Mouse (Mus musculus) stomach, postnatal 0 days (tissue): ENCODE measurements at regions not wholly inside any gene's neighbourhood (a gene's known extent, or its start where the extent isn't known, plus 50 kb on each side); places are given as distances from the start of the nearest gene placed in this dataset.

Experiments
- ATAC-seq: fragments of 200-750 bp; cut with Nextera tagmentation; 2 replicates; pipeline ENCODE4 v1.8.0; 2017; ENCODE audit not compliant: low FRiP score, low TSS enrichment
- DNase-seq: peaks from one replicate; pipeline ENCODE4 v3.0.0-alpha.2; 2016; ENCODE audit warnings: low spot score
- H3K27ac ChIP-seq: fragments of 300-500 bp; sonication (generic); replicated peaks from 2 replicates; pipeline ENCODE4 v1.5.1; 2014; ENCODE audit warnings: mild to moderate bottlenecking, control low read depth
- H3K27me3 ChIP-seq: fragments of 300-500 bp; sonication (generic); 2 replicates; pipeline ENCODE4 v1.6.1; 2014; ENCODE audit warnings: low read length; ENCODE audit not compliant: control insufficient read depth, insufficient read depth
- H3K36me3 ChIP-seq: fragments of 300-500 bp; sonication (generic); 2 replicates; pipeline ENCODE4 v1.6.1; 2014; ENCODE audit warnings: low read length, mixed read lengths; ENCODE audit not compliant: control insufficient read depth, insufficient read depth
- H3K4me1 ChIP-seq: fragments of 300-500 bp; sonication (generic); replicated peaks from 2 replicates; pipeline ENCODE4 v1.6.1; 2014; ENCODE audit warnings: antibody characterized with exemption; ENCODE audit not compliant: control insufficient read depth, insufficient read depth
- H3K4me2 ChIP-seq: fragments of 300-500 bp; sonication (generic); replicated peaks from 2 replicates; pipeline ENCODE4 v1.6.1; 2014; ENCODE audit warnings: low read depth, mild to moderate bottlenecking, control low read depth, moderate library complexity
- H3K4me3 ChIP-seq: fragments of 300-500 bp; sonication (generic); 2 replicates; pipeline ENCODE4 v1.5.1; 2014; ENCODE audit warnings: low read depth, low read length, control low read depth
- H3K9ac ChIP-seq: fragments of 300-500 bp; sonication (generic); 2 replicates; pipeline ENCODE4 v1.6.1; 2014; ENCODE audit warnings: mild to moderate bottlenecking, low read length, control low read depth, mixed read lengths
- H3K9me3 ChIP-seq: fragments of 300-500 bp; sonication (generic); 2 replicates; pipeline ENCODE4 v1.6.1; 2016; ENCODE audit warnings: low read length; ENCODE audit not compliant: control insufficient read depth
- CTCF ChIP-seq: IDR thresholded peaks from 2 replicates; pipeline ENCODE4 v1.5.1; 2016; ENCODE audit warnings: antibody characterized with exemption, low read depth, mild to moderate bottlenecking, moderate library complexity
- EP300 ChIP-seq: optimal IDR thresholded peaks from 2 replicates; pipeline ENCODE3; 2016; ENCODE audit warnings: antibody characterized with exemption
- WGBS: fragments of 180-500 bp; shearing (Covaris S2); extraction: QIAGEN DNeasy Blood & Tissue Kit; methylation state at CpG from one replicate; pipeline ENCODE4 v1.1.7; 2014; 5-methylcytosine and 5-hydroxymethylcytosine counted together

DNA sequence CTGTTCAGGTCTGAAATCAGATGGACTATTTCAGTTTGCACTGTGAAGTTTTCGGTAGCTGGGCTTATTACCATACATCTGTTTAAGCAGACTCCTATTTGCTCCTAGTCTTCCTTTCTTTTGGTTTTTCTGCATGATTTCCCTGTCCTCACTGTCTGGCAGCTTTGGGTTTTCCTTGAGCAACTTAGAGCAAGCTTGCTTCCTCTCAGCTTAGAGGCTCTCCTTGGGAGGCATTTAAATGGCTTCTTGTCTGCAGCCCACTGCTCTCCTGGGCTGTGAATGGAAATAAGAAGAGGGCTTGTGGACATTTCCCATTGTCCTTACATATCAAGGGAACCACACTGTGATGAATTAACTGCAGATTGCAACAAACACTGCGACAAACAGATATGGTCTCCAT is 566.9 kb downstream of the Gbe1 start:
- TF ChIP-seq CTCF (no peak), EP300 (no peak)
- H3K27ac ChIP-seq = no peak overlapping the region
- no peaks in the 10 kb centered on the region for H3K36me3 ChIP-seq
- no peak overlapping the region for H3K4me2 ChIP-seq
- no peak for DNase-seq
- WGBS = 65% methylated on average over 2 of the region's 2 CpGs
- no peak overlapping the region for H3K9ac ChIP-seq
- no peaks in the 10 kb centered on the region for H3K9me3 ChIP-seq
- no peak overlapping the region for H3K4me3 ChIP-seq
- no peaks in the 10 kb centered on the region for H3K27me3 ChIP-seq
- no peaks in the 10 kb centered on the region for H3K4me1 ChIP-seq
- ATAC-seq = no peak

GRCm38 (mm10) chr16:70881098-70881850 is 567.5 kb downstream of the Gbe1 start:
- H3K9me3 ChIP-seq = no peaks in the 10 kb centered on the region
- WGBS = 70% methylated on average over 14 of the region's 14 CpGs
- DNase-seq = no peak
- H3K4me2 ChIP-seq = no peak overlapping the region
- no peaks in the 10 kb centered on the region for H3K36me3 ChIP-seq
- no peaks in the 10 kb centered on the region for H3K27me3 ChIP-seq
- H3K4me1 ChIP-seq = no peaks in the 10 kb centered on the region
- ATAC-seq = no peak
- H3K9ac ChIP-seq = no peak overlapping the region
- H3K4me3 ChIP-seq = no peak overlapping the region
- TF ChIP-seq CTCF (no peak), EP300 (no peak)
- H3K27ac ChIP-seq = no peak overlapping the region

GRCm38 (mm10) chr16:70900085-70900484 is 586.3 kb downstream of the Gbe1 start:
- no peak overlapping the region for H3K27ac ChIP-seq
- no peaks in the 10 kb centered on the region for H3K4me1 ChIP-seq
- DNase-seq (no peak), ATAC-seq (no peak)
- H3K4me3 ChIP-seq = no peak overlapping the region
- H3K27me3 ChIP-seq = no peaks in the 10 kb centered on the region
- no peak overlapping the region for H3K9ac ChIP-seq
- 82% methylated on average over 5 of the region's 5 CpGs for WGBS
- no peaks in the 10 kb centered on the region for H3K9me3 ChIP-seq
- no peak for TF ChIP-seq CTCF
- TF ChIP-seq EP300 = no peak
- H3K4me2 ChIP-seq = no peak overlapping the region
- no peaks in the 10 kb centered on the region for H3K36me3 ChIP-seq

DNA sequence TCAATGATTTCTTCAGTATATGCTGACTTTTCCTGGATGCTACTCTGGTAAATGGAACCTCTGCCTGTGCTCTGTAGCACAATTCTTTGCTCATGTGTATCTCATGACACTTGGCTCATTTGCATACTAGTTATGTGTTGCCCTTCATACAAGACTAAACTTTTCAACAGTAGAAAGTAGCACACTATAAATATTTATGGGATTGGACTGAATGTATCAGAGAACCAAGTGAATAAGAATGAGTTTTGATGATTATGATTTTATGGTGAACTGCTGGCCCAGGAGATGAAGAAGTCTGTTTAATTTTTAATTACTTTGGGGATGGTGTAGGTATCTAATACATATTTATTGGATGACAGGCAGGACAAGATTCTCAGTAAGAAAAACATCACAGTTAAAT is 606.3 kb downstream of the Gbe1 start:
- no peaks in the 10 kb centered on the region for H3K36me3 ChIP-seq
- no peak overlapping the region for H3K9ac ChIP-seq
- no peaks in the 10 kb centered on the region for H3K4me1 ChIP-seq
- no peak overlapping the region for H3K4me2 ChIP-seq
- DNase-seq = no peak
- ATAC-seq = no peak
- no peak overlapping the region for H3K4me3 ChIP-seq
- no peaks in the 10 kb centered on the region for H3K9me3 ChIP-seq
- H3K27me3 ChIP-seq = no peaks in the 10 kb centered on the region
- TF ChIP-seq EP300 (no peak), CTCF (no peak)
- no peak overlapping the region for H3K27ac ChIP-seq

GRCm38 (mm10) chr16:70929651-70930050 is 615.9 kb downstream of the Gbe1 start:
- DNase-seq (no peak), ATAC-seq (no peak)
- Histone ChIP-seq H3K4me1 (no peaks in the 10 kb centered on the region), H3K9me3 (no peaks in the 10 kb centered on the region), H3K27ac (no peak overlapping the region), H3K27me3 (no peaks in the 10 kb centered on the region), H3K4me3 (no peak overlapping the region), H3K4me2 (no peak overlapping the region), H3K36me3 (no peaks in the 10 kb centered on the region), H3K9ac (no peak overlapping the region)
- no peak for TF ChIP-seq EP300
- TF ChIP-seq CTCF = no peak
- WGBS = 41% methylated on average over 1 of the region's 1 CpGs

DNA sequence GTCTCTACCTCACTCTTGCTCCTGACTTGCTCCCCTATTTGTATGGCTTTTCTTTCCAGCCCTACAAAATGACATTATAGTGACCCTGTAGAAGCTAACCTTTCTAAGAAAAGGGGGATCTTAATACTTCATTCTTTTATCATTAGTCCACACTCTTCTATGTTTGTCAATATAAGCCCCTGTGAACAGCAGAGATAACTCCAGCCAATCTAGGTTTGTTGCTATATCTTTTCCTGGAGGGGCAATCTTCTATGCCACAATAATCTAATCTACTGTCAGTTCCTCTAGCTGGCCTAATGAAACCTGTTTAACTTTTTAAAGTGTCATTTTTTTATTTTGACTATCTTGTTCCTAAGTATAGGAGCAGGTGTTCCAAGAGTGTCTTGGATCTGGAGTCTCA is 622.2 kb downstream of the Gbe1 start:
- Histone ChIP-seq H3K36me3 (no peaks in the 10 kb centered on the region), H3K27ac (no peak overlapping the region), H3K4me1 (no peaks in the 10 kb centered on the region), H3K27me3 (no peaks in the 10 kb centered on the region), H3K9me3 (no peaks in the 10 kb centered on the region), H3K9ac (no peak overlapping the region), H3K4me2 (no peak overlapping the region), H3K4me3 (no peak overlapping the region)
- TF ChIP-seq EP300 (no peak), CTCF (no peak)
- no peak for DNase-seq
- ATAC-seq = no peak
